Mouse (Mus musculus): ENCODE measurements around the gene Sbk3.

Gene Sbk3

GRCm38 (mm10) chr7:4933103-4933502 is 37.9 kb downstream of the Sbk3 start:
- DNase-seq (ENCODE audit: inconsistent ontology term): no peak

- no peak for DNase-seq (ENCODE audit: inconsistent ontology term)
Observed at GRCm38 (mm10) chr7:4928323-4928722, 42.6 kb downstream of the Sbk3 start.

GRCm38 (mm10) chr7:4927711-4928110 is 43.3 kb downstream of the Sbk3 start:
- DNase-seq (ENCODE audit: inconsistent ontology term): no peak

GRCm38 (mm10) chr7:4926849-4927248 is 44.1 kb downstream of the Sbk3 start:
- no peak for DNase-seq (ENCODE audit: inconsistent ontology term)

GRCm38 (mm10) chr7:4925441-4926381 is 45.3 kb downstream of the Sbk3 start, which contains the start of gene Ssc5d:
Gene Ssc5d (plus strand): TSS chr7:4925785.
- peak; percentile 86 for DNase-seq (ENCODE audit: inconsistent ontology term)

GRCm38 (mm10) chr7:4924891-4925301 is 46.1 kb downstream of the Sbk3 start:
- peak; percentile 92 for DNase-seq (ENCODE audit: inconsistent ontology term)

GRCm38 (mm10) chr7:4924483-4924882 is 46.5 kb downstream of the Sbk3 start:
- DNase-seq (ENCODE audit: inconsistent ontology term): no peak

GRCm38 (mm10) chr7:4923586-4924364 is 47.2 kb downstream of the Sbk3 start:
- peak; percentile 86 for DNase-seq (ENCODE audit: inconsistent ontology term)

- DNase-seq (ENCODE audit: inconsistent ontology term): peak; percentile 73
Observed at GRCm38 (mm10) chr7:4922931-4923565, 47.9 kb downstream of the Sbk3 start.

- peak; percentile 85 for DNase-seq (ENCODE audit: inconsistent ontology term)
Observed at GRCm38 (mm10) chr7:4922508-4922907, 48.5 kb downstream of the Sbk3 start.

GRCm38 (mm10) chr7:4921824-4922482 is 49.0 kb downstream of the Sbk3 start, which contains the start of gene Nat14:
Gene Nat14 (plus strand): TSS chr7:4922028.
- DNase-seq (ENCODE audit: inconsistent ontology term): no peak

- no peak for DNase-seq (ENCODE audit: inconsistent ontology term)
Observed at GRCm38 (mm10) chr7:4920976-4921823, 49.8 kb downstream of the Sbk3 start.

GRCm38 (mm10) chr7:4920496-4920895 is 50.5 kb downstream of the Sbk3 start:
- no peak for DNase-seq (ENCODE audit: inconsistent ontology term)

GRCm38 (mm10) chr7:4919971-4920370 is 51.0 kb downstream of the Sbk3 start:
- no peak for DNase-seq (ENCODE audit: inconsistent ontology term)

GRCm38 (mm10) chr7:4919096-4919495 is 51.9 kb downstream of the Sbk3 start:
- DNase-seq (ENCODE audit: inconsistent ontology term): no peak

GRCm38 (mm10) chr7:4918681-4919080 is 52.3 kb downstream of the Sbk3 start:
- DNase-seq (ENCODE audit: inconsistent ontology term): no peak

GRCm38 (mm10) chr7:4917494-4917893 is 53.5 kb downstream of the Sbk3 start:
- DNase-seq (ENCODE audit: inconsistent ontology term): no peak

- DNase-seq (ENCODE audit: inconsistent ontology term): no peak
Observed at GRCm38 (mm10) chr7:4915669-4916416, 55.1 kb downstream of the Sbk3 start.

All from Muller cell, postnatal 12 days (primary cell).